Mouse (Mus musculus) mouse embryonic stem cell (cell line): ENCODE data around the gene Cdc42ep4.

Experiments used
- in situ Hi-C, 2 experiments: fragments of 300-500 bp; cut with MboI; formaldehyde crosslinking; loops; 1 replicate in 1 of 2; 3 replicates in 1 of 2; pipeline ENCODE4 v1.14.3; 2019 to 2020; ENCODE audit warnings: low sequenced_read_pairs in 2 of 2, low pct_unique_long_range_greater_than_20kb in 1 of 2, mixed read lengths in 1 of 2; ENCODE audit not compliant: unreplicated experiment in 1 of 2

Gene Cdc42ep4

DNA sequence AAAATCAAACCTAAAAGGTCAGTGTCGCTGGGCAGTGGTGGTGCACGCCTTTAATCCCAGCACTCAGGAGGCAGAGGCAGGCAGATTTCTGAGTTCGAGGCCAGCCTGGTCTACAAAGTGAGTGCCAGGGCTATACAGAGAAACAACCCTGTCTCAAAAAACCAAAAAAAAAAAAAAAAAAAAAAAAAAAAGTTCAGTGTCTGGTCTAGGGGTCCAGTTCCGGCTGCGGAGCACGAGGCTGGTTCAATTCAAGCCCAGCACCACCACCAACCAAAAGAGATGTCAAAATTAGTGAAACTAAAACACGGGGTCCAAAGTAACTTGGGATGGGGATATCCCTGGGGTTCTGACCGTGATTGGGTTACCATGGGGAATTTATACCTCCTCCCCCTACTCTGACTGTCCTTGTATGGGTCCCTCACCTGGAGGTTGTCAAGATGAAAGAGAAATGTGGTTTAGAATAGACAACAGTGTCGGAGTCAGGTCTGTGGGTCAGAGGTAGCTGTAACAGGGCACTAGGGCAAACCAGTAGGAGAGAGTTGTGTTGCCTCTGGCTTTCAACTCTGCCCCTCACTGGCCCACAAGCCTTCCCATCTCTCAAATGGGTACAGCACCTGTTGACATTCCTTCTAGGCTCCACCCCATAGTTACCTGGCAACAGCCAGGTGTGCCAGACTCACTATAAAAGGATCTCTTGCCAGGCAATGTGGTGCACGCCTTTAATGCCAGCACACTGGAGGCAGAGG lies 1.2 kb upstream of the Cdc42ep4 start:
- in situ Hi-C loops = no loop called here

- in situ Hi-C loops = no loop called here
Observed at GRCm38 (mm10) chr11:113752158-113752661, 529 bp upstream of the Cdc42ep4 start.

DNA sequence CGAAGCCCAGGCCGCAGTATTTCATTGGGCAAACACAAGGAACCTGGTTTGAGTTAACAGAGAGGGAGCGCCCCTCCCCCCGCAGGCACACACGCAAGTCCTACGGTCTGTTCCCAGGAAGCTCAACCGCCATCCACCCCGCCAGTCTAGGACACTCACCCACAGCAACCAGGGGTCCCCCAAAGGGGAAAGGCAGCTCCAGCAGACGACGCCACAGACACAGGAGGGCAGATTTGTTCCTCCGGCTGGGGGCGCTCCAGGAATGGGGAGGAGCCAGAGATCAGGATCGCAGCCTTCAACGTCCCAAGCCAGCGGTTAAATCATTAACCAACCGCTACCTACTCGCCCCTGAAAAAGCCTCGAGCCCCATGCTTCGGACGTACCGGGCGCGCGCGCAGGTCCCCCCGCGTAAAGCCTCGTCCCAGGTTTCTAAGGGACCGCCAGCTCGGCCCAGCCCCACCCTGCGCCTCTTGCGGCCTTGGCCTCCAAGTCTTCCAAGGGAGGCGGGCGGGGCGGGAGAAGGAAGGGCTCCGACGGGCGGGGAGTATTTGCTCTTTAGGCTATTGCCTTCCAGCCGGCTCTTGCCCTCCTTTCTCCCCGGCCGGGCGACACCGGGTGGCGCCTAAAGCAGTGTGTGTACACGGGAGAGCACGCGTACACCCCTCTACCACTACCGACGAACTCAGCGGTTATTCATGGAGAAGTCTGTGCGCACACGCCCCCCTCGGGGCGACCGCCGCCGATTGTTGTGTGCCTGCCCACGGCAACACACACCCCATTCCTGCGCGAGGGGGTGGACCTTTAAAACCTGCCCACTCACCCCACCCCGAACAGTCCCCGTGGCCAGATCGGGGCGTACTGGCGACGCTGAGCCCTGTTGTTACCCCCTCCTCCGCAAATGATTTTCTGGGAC lies 854 bp downstream of the Cdc42ep4 start:
- in situ Hi-C loops = no loop called here

GRCm38 (mm10) chr11:113749749-113750351 lies 1.8 kb downstream of the Cdc42ep4 start:
- in situ Hi-C loops = no loop called here

- in situ Hi-C loops = no loop called here
Observed at GRCm38 (mm10) chr11:113748797-113749521, 2.7 kb downstream of the Cdc42ep4 start.

DNA sequence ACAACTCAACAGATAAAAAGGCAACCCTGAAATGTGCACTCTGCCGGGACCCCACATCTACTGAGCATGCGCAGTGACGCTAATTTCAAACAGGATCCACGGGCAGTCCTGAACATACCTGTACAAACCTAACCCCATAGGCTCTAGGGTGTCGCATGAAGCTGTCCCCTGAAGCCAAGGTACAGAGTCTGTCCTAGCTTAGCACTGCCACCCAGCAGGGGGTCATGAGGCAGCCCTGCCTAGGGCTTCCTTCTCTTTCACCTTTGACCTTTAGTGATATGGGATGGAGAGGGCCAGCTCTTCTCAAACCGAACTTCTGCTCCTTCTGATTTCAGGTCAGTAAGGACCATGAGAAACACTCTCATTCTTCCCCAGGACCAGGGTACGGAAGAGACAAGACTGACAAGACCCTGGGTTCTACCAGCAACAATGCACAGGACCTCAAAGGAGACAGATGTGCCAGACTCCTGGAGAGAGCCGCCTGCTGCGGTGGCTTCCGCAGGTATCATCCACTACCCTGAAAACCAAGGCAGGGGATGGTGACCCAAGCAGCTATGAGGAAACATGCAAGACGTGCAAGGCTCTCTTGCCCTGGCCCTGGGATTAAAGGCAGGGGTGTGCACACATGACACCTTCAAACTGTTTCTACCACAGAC lies 3.8 kb downstream of the Cdc42ep4 start:
- in situ Hi-C loops = no loop called here

GRCm38 (mm10) chr11:113747056-113747455 lies 4.6 kb downstream of the Cdc42ep4 start:
- in situ Hi-C loops = no loop called here

DNA sequence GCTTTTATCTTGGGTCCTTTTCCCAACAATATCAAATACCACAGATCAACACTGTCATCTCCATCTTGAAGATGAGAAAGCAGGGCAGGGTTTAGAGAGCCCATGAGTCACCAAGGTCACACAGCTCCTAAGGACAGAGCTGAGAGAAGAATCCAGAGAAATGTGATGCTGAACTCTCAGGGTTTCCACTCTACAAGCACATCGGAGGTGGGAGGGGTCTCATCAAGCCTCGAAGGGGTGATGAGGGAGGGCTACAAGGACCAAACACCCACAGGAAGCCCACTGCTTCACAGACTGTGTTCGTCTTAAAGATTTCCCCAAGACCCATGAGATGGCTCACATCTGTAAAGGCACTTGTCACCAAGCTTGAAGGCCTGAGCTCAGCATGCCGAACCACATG lies 5.7 kb downstream of the Cdc42ep4 start:
- in situ Hi-C loops = no loop called here

- in situ Hi-C loops = no loop called here
Observed at GRCm38 (mm10) chr11:113742998-113743397, 8.7 kb downstream of the Cdc42ep4 start.

DNA sequence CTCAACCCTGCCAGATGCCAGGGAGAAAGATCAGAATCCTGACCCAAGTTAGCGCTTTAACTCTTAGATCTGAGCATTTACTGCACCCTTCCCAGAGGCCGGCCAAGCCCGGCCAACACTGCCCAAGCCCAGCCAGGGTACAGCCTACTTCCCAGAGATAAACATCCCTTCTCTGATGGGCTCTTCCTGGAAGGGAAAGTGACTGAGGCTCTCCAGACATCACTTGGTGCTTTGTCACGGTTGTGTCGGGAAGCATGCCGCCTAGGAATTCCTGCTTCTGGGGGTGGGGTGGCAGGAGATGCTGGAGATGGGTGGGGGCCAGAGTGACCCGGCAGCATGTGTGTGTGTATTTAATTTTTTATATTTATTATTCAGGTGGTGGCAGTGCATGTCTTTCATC lies 11.6 kb downstream of the Cdc42ep4 start:
- in situ Hi-C loops = no loop called here

GRCm38 (mm10) chr11:113739213-113739612 lies 12.5 kb downstream of the Cdc42ep4 start:
- in situ Hi-C loops = no loop called here

GRCm38 (mm10) chr11:113737912-113738311 lies 13.8 kb downstream of the Cdc42ep4 start:
- in situ Hi-C loops = no loop called here

DNA sequence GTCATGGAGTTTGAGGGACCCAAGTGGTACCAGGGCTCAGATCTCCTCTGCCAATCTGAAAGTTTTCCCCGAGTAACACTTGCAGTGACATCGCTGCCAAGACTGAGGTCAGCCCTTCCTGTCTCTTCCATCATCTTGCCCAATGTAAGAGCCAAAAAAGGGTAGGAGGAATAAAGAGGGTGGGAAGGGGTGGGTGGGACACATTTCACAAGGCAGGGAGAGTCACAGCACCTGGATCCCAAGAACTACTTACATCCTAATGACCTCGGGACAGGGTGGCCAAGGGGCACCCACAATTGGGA lies 14.2 kb downstream of the Cdc42ep4 start:
- in situ Hi-C loops = no loop called here

- in situ Hi-C loops = no loop called here
Observed at GRCm38 (mm10) chr11:113736848-113737552, 14.7 kb downstream of the Cdc42ep4 start.

DNA sequence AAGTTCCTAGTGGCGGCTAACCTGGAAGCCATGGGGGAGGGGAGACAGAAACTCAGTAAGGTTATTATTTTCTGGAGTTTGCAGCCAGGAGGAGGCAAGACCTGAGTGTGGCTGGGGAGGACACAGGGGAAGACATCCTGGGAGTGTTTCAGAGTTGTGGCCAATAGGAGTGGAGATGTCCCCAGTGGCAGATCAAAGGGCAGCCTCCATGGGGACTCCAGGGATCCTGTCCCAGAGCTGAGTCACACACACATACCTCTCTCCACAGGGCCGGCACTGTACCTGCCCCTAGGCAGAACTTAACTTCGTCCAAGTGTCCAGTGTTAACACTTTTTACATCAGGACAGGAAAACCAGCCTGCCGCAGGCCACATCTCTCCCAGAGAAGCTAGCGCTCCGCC lies 16.5 kb downstream of the Cdc42ep4 start:
- in situ Hi-C loops = no loop called here

DNA sequence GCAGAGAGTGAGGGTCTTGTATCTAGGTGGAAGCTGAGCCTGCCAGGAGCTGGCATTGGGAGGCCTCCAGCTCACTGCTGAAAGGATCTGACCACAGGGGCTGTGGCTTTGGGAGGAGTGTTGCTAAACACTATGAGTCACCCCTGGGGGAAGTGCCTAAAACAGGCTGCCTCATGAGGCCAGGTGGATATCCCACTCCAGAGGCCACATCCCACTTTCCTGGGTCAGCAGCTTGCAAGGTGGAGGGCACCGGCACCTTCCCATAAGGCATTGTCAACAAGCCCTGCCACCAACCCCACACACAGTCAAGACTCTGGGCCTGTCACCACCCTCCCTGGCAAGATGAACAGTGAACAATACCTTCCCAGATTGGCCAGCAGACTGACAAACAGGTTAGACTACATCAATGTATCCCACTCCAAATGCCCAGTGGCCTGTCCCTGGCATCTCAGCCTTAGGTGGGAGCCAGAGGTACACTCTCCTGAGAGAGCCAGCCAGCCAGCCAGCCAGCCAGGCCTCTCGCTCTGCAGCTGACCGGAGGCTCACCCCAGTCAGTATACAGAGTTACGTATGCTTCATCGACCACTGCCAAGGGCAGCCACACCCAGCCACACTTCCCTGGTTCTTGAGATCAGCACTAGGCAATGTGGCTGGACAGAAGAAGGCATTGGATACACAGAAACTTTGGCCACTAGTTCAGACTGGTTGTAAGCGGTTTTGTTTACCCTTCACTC lies 17.9 kb downstream of the Cdc42ep4 start:
- in situ Hi-C loops = no loop called here

- in situ Hi-C loops = no loop called here
Observed at GRCm38 (mm10) chr11:113731945-113732612, 19.6 kb downstream of the Cdc42ep4 start.
